Mouse (Mus musculus) E14TG2a.4 (cell line): ENCODE data around the gene Gm45799.

Source experiments
- CTCF ChIP-seq: conservative IDR thresholded peaks from 2 replicates; pipeline ENCODE4 v1.5.1; 2014; ENCODE audit warnings: low read length
- POU5F1 ChIP-seq: IDR thresholded peaks from 2 replicates; pipeline ENCODE4 v1.6.1; 2014; ENCODE audit warnings: low read length, borderline replicate concordance

- TF ChIP-seq CTCF (no peak), POU5F1 (no peak)
Observed at GRCm38 (mm10) chr7:105633801-105634135, 6.6 kb upstream of the Gm45799 start.
